Mouse (Mus musculus) cerebellum, postnatal 10 days (tissue): Measurements from ENCODE around the gene Man2a2.
A peak's percentile ranks its signal among the peaks of the same experiment; 100 is the strongest.
"Not testable (repeated sequence)": the region's sequence is repeated elsewhere in the genome, so short reads cannot be mapped to it uniquely, and the experiment has no call there.

Source experiments
- DNase-seq, 2 experiments: peaks; one replicate each; pipeline ENCODE4 v3.0.0; 2021; ENCODE audit warnings: mixed read lengths in 2 of 2

Gene Man2a2

DNA sequence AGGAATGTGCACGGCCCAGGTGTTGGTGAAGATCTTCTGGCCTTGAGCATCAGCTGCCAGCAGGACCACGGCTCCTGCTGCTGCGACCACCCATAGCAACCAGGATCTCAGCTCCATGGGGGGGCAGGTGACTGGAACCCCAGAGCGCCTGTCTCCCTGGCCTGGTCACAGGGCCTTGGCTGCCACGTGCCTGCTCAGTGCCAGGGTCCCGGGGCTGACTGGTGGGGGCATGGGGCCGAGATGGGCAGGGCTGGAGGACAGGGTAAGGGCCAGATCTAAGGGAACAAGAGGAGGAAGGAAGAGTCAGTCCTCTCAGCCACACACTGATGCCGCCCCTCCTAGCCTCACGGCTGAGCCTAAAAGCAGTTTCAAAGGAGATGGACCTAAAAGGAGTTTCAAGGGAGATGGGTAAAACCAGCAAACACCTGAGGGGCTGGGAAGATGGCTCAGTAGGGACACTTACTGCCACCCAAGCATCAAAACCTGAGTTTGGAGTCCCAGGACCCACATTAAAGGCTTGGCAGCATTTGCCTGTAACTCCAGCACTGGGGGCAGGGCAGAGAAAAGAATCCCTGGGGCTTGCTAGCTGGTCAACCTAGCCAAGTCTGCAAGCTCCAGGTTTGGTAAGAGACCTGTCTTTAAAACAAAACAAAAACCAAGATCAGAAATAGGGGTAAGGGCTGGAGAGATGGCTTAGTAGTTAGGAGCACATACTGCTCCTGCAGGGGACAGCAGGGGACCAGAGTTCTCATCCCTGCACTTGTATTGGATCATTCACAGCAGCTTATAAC, 27.7 kb upstream of the Man2a2 start:
- DNase-seq, result peak in 1 of 2 experiments; percentile 53

DNA sequence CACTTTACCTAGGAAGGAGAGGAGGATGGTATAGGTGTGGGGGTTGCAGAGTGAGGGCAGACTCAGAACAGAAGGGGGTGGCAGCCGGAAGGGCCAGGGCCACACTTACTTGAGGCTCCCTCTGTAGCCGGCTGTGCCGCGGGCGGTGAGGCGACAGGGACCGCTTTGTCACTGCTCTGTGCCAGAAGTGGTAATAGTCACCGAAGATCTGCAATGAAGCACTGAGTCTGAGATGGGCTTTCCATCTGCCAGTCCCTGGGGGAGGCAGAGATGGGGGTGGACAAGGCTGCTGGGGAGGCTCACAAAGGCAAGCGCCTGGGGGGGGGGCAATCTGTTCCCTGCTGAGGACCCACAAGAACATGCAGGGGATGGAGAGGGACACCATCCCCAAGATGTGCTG, 26.8 kb upstream of the Man2a2 start:
- DNase-seq, result no peak

DNA sequence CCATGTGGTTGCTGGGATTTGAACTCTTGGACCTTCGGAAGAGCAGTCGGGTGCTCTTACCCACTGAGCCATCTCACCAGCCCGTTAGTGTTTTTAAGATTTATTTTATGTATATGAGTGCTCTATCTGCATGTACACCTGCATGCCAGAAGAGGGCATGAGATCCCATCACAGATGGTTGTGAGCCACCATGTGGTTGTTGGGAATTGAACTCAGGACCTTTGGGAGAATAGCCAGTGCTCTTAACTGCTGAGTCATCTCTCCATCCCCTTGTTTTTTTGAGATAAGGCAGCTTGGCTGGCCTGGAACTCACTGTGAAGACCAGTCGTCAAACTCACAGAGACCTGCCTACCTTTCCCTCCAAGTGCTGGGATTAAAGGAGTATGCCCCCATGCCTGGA, 25.3 kb upstream of the Man2a2 start:
- DNase-seq, result not testable (repeated sequence)

DNA sequence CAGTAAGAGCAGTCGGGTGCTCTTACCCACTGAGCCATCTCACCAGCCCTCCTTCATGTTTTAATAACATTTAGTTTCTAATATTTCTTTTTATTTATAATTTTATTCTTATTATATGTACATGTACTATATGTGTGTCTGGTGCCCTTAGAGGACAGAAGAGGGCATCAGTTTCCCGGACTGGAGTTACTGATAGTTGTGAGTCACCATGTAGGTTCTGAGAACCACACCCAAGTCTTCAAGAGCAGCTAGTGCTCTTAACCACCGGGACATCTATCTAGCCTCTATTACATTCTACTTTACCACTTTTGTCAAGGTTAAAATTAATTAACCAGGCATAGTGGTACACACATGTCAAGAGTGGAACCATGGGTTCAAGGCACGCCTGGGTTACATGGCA, 23.4 kb upstream of the Man2a2 start:
- no peak for DNase-seq

DNA sequence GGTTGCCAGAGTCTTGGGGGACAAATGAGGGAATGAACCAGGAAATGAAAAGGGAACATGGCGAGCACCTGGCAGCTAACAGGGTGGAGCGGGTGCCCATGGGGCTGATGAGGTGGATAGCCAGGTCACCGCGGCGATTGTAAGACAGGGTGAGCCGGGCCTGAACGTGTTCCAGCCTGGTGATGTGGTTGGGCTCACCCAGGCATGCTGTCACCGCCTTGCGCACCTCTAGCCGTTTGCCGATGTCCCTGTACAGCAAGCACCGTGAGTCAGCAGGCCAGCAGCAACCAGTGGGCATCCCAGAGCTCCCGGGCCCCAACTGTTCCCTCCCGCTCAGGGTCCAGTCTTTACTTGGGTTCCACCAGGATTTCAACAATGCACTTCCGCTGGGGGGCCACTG, 20.9 kb upstream of the Man2a2 start:
- no peak for DNase-seq

DNA sequence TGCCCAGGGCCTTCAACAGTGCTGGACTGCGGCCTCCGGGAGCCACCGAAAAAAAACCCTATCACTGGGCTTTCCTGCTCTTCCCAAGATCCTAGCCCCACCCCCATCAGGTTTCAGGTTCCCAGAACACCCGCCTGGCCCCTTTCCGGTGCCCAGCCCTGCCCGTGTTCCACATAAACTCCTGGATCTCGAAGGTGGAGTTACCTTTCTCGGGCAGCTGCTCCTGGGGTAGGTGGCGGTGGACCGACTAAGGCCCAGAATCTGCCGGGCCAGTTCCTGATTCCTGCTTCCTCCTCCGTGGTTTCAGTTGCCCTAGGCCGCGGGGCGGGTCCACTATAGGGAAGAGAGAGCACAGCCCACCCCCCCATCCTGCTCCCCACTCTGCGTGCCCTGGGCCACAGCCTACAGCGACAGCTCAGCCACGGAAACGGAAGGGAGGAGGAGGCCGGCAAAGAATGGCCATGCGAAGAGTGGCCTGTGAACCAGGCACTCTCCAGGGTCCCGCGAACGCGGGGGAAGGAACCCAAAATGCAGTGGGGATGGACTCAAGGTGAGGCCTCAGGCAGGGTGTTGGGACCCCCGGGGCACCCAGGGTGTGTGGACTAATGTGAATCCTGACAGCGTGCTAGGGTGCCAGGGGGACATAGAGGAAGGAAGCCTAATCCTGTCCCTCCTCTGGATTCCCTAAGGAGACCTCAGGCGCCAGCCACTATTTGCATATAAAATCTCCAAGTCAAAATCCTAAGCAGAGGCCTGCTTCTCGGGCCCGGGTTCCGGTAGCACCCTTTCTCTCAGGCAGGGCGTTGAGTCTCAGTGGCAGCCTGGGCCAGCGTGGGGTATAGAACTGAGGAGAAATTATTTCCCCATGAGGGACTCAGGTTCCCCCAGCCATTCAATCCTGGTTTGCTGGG, 16.7 kb upstream of the Man2a2 start, which contains the start of gene Fes:
TSS of gene Fes (minus strand) at position 314 of the 911 bp plus-strand sequence.
- peak in 1 of 2 experiments; percentile 33 for DNase-seq

DNA sequence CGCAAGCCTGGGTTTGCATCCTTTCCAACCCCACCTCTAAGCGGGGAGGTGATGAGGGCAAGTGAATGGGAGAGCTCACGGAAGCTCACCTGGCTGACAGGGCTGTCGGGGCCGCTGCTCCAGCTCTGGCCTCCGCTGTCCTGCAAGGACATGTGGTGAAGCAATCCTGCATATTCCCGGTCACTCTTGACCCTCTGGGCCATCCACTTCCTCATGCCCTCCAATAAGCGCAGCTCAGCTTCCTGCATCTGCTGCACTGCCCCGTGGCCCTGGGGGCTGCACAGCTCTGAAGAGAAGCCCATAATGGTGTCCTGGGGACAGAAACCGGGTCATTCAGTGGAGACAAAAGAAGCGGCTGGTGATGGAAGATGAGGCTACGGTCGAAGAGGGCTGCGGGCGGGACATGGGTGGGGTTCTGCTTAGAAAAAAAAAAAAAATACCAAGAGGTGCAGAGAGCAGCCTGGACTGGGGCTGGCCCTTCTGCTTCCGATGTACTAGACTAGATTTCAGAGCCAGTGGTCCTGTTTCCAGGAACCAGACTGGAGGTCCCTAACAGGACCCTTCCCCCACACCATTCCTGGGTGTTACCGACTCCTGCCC, 16.0 kb upstream of the Man2a2 start:
- DNase-seq, result peak in 1 of 2 experiments; percentile 19

DNA sequence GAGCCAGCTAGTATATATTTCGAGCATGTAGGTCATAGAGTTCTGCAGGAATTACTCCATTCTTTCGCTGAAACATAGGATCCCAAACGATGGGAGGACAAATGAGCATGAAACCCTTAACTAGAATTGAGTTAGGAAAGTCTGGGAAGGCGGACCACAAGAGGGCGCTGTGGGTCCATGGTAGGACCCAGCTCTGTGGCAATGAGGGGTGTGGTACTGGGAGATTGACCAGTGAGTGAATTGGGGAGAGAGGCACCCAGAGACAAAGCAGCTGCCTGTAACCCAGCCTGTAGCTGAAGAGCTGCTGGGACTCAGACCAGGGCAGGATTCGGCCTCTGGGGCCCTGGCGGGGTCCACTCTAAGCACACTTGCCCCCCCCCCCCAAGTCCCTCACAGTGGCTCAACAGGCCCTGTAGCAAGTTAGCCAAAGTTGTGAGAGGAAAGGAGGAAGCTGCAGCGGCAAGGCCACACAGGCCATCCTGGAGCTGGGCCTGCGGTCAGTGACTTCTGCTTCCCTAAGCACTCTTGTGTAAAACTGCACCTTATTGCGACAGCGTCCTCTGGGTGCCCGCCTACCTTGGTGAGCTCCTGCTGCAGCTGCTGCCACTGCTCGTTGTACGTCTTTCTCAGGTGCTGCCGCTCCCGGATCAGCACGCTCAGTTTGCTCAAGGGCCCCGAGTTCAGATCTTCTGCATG, 15.2 kb upstream of the Man2a2 start:
- DNase-seq, result peak; percentile 97 to 99

DNA sequence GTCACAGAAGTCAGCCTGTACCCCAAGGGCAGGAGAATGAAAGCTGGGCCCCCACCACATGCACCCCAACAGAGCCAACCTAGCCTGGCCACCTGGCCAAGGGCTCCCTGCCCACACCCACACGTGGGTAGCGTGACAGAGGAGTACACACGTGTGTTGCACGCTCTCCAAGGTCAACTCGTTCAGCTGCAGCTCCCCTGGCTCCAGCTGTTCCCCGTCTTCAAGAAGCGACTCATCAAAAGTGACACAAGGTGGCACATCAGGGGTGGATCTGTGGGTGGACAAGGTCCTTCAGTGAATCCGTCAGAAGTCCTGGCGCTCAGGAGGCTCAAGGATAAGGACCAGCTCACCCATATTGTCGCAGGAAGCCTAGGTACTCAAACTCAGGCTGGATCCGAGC, 11.7 kb upstream of the Man2a2 start:
- peak in 1 of 2 experiments; percentile 11 for DNase-seq

DNA sequence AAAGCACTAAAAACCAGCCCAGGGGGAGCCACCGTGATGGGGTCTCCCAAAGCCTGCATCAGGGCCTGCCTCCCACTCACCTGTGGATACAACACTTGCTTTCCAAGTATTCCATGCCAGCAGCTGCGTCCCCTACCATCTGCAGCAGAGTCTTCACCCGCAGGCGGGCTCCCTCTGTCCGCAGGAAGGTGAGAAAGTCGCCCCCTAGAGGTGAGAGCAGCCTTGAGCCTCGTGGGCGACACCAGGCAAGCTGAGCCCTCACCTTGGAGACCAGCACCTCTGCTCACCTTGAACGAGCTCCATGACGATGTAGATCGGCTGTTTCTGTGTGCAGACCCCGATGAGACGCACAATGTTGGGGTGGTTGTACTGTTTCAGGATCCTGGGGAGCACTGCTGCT, 8.4 kb upstream of the Man2a2 start:
- peak; percentile 68 to 75 for DNase-seq

DNA sequence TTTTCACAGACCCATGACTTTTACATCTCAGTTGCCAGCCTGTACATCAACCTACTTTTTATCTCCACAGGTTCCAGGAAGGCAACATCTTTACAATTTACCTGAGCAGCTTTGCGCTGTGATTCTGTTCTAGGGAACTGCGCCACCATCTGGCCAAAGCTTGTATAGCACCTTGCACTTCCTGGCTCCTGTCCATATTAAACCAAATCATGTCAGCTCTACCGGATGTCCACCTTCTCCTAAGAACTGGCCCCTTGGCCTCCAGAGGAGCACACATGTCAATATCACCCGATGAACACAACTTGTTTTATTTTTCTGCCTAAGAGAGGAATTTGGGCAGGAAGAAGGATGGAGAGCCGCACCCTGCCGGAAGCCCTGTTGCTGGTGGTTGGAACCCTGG, 6.3 kb upstream of the Man2a2 start:
- DNase-seq, result peak; percentile 76 to 86

DNA sequence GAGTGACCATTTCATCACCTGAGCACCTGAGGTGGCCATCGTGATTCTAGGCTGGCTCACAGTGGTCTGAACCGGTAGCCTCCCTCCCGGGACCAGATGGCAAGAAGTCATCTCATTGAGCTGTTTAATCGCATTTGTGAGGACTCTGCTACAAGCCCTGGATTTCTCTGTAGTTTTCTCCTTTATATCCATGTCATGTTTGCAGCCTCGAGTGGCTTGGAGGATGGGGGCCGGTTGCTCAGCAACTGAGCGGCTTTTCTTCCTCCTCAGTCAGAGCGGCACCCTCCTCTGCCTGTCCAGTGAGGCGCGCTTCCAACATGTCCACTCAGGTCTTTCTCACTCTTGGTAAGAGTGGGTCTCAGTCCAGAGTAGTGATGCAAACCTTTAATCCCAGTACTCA, 5.0 kb upstream of the Man2a2 start:
- DNase-seq, result peak in 1 of 2 experiments; percentile 28

DNA sequence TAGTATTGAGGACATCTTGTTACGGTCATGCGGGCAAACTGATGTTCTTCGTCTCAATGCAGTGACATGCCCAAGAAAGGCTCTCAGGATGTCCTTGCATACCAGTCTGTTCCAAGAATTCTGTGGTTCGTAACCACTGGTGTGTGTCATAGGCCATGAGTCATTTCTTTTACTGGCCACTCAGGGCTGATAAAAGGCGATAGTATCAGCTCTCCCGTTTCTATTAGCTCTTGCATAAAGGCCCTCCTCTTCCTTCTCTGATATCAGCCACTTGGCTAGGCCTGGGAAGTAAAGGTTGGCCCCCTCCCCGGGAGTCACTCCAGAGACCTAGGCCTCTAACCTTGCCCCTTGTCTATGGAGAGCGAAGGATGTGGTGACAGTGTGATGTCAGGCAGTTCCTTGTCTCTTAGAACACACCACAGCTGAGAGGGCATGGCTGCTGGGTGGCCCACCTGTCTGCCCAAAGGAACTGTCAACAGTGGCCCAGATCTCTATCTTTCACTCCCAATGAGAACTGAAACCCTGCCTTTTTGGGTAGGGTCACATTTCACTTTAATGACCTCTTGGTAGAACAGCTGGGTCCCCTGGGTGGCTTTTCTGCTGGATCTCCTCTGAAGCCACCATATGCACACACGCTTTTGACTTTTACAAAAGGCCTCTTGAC, 4.3 kb upstream of the Man2a2 start:
- DNase-seq, result no peak

DNA sequence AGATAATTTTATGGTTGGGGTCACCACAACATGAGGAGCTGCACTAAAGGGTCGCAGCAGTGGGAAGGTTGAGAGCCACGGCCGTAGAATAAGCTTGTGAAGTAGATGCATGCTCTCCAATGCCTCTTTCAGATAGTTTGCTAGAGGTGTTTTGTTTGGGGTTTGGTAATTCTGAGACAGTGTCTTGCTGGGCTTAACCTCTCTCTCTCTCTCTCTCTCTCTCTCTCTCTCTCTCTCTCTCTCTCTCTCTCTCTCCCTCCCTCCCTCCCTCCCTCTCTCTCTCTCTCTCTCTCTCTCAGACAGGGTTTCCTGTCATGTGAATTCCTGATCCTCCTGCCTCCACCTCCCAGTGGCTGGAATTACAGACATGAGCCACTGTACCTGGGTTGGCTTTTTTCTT, 3.6 kb upstream of the Man2a2 start:
- no peak for DNase-seq

DNA sequence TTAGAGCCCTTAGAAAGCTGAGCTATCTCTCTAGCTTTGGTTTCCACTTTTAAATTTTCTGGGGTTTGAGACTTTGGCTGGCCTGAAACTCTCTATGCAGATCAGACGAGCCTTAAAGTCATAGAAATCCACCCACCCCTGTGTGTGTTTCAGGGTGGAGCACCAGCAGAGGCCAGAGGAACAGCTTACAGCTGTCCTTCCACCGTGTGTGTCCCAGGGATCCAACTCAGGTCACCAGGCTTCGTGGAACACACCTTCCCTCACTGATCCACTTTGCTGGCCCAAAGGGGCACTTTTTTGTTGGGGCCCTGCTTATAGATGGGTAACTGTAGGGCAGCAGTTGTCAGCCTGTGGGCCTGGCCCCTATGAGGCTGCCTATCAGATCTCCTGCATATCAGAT, 3.1 kb upstream of the Man2a2 start:
- DNase-seq, result no peak

DNA sequence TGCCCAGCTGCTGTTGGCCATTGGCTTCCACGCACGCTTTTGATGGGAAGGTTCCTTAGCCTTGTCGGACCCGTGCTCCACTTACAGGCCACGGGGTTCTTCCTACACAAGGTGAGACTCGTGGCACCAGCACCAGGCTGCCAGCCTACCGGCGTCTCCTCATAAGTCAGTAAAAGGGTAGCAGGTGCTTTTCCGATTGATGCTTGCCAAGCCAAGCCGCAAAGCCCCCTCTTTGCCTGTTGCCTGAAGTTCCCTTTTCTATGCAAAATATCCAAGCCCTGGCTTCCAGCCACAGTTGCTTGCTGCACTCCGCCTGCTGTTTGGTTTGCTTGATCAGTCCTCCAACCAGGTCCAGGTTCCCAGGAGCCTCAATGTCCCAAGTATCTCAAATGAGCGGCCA, 2.7 kb upstream of the Man2a2 start:
- peak; percentile 61 for DNase-seq

DNA sequence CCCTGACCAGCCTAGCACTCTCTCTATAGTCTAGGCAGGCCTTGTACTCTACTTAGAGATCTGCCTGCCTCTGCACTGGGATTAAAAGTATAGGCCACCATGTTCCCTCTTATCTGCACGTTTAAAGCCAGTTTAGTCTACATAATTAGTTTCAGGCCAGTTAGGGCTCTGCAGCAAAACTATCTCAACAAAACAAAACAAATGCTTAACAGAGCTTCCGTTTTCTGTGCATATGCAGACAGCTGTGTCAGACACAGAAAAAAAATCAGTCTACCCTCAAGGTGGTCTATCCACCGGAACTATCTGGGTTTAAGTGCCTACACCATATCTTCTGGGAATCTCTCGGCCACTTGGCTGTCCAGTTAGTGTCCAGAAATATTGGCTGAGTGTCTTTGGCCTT, 2.2 kb upstream of the Man2a2 start:
- no peak for DNase-seq

DNA sequence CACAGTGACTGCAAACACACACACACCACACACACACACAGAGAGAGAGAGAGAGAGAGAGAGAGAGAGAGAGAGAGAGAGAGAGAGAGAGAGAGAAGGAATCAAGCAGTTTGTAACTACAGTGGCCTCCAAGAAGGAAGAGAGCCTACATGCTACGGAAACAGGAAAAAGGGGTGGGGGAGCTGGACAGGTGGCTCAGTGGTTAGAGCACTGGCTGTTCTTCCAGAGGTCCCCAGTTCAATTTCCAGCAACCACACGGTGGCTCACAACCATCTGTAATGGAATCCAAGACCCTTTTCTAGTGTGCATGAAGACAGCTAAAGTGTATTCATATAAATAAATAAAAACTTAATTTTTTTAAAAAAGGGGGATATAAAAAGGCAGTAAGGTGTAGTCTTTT, 1.5 kb upstream of the Man2a2 start:
- no peak for DNase-seq

DNA sequence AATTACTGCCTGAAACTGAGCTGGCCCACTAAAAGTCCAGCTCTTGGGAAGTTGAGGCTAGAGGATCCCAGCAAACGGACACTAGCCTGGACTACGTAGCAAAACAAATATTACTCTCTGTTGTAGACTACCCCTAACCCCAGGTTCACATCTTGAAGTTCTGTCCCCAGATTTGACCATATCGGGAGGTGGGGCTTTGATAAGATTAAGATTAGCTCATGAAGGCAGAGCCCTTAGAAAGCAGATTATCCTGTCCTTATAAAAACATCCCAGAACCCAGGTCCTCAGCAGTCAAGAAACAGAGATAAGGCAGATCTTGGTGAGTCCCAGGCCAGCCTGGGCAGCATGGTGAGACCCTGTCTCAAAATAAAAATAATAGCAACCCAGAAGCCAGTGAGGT, 991 bp upstream of the Man2a2 start:
- DNase-seq, result no peak

DNA sequence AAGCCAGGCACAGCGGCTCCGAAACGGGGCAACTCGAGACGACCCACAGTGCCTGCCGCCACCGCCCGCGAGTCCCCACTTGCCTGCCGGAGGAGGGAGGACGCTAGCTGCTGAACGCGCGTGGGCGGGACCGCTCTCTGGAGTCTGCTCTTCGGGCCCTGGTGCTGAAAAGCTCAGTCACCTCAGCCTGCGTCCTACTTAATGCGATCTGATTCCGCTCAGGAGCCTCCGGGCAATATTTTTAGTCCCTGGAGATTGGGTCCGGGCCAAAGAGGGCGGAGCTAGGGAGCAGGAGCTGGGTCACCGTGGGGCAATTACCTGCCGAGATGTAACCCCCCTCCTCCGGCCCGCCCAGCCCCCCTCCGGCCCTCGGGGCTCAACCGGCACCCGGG, 530 bp downstream of the Man2a2 start:
- DNase-seq, result peak; percentile 85 to 89

DNA sequence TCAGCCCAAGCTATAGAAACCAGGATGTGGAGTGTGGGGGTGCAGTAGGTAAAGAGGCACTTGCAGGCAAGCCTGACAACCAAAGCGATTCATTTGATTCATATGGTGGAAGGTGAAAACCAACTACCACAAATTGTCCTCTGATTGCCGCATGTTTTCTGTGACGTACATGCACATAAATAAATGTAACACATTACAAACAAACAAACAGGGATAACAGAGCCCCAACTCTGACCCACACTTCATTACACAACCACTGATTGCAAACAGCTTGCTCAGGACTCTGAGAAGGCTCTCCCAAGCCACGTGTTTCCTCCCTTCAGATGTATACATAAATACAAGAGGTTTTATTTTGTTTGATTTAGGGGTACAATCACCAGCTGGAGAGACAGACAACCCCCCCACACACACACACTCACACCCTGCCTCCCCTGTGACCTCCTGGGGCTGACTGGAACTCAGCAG, 1.2 kb downstream of the Man2a2 start:
- DNase-seq, result no peak

DNA sequence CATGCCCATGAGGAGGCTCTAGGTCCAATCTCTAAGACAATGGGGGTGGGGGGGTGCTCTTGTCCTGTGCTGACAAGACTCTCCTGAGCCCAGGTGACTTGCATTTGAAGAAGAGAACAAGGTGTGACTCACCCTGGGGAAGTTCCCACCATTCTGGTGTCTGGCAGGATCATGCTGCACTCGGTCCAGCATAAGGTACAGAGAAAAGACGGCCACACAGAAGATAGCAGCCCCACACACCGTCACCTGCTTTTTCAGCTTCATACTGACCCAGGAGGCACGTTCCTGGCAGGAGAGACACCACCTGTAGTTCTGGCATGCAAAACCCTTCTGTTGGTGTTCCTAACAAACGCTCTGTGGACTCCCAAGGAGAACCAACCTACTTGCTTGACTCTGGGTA, 1.7 kb downstream of the Man2a2 start:
- DNase-seq, result peak in 1 of 2 experiments; percentile 39
